Mouse (Mus musculus): ENCODE data around the gene Krt7. TPM values are rescaled to one million over a fixed set of nuclear protein-coding genes. Genes with fewer than 3 reads are reported as not detected.

The Krt7 gene
- total RNA-seq (2021): 1 to 10 TPM; 2.5 to 3.1 TPM
- polyA plus RNA-seq (2012; rRNA removed): 2.6 and 3.3 TPM in 2 replicates
- long read RNA-seq, full-length matches to known transcripts: 2 of 2 reads
- long read RNA-seq, partial matches to known transcripts: 0 of 2 reads
- long read RNA-seq, other reads (novel, unspliced or antisense): 0 of 2 reads

DNA sequence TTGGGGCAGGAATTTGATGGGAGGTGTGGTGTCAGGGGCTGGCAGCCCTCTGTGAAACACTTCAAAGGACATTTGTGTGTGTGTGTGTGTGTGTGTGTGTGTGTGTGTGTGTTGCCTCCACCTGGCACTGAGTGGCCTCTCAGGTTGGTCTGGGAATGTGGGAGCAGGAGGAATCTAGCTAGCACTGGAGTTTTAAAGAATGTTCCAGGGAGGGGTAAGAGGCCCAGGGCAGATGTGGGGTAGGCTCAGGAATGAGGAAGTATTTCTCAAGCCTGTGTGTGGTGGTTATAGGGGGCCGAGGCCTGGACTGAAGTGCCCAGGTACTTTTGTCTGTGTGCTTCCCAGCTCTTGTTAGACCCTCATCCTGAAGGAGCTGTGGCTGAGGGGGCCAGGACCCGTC lies at the start of gene Krt7:
Gene Krt7, plus strand, starts transcription at position 269 of the 400 bp plus-strand sequence.
- Histone ChIP-seq H3K36me3 (ENCODE audit: control insufficient read depth, insufficient read depth, low read length) (no peaks in the 10 kb centered on the region), H3K27ac (no peak within 1 kb of the TSS), H3K9ac (ENCODE audit: low read depth, low read length) (no peak within 1 kb of the TSS), H3K79me2 (replicated peaks; ENCODE audit: control insufficient read depth, insufficient read depth, low read length) (no peaks in the 10 kb centered on the region), H3K4me3 (no peak within 1 kb of the TSS), H3K27me3 (ENCODE audit: control insufficient read depth, insufficient read depth, low read length) (peaks cover 3% of the 10 kb centered on the region; the same call in 1 of the 2 replicates), H3K4me1 (ENCODE audit: control insufficient read depth, insufficient read depth, low read length) (no peaks in the 10 kb centered on the region)
- DNase-seq: no peak
- WGBS: 53% methylated on average over 2 of the region's 2 CpGs
- intact Hi-C loops (cut with DNase I): no loop called here
- TF ChIP-seq POLR2A (IDR thresholded peaks at IDR 0.05; ENCODE audit: insufficient read depth, low read depth, low read length) (no peak), CTCF (IDR thresholded peaks at IDR 0.05) (no peak), EP300 (IDR thresholded peaks at IDR 0.05; ENCODE audit: insufficient read depth, low read depth, low read length) (no peak)

DNA sequence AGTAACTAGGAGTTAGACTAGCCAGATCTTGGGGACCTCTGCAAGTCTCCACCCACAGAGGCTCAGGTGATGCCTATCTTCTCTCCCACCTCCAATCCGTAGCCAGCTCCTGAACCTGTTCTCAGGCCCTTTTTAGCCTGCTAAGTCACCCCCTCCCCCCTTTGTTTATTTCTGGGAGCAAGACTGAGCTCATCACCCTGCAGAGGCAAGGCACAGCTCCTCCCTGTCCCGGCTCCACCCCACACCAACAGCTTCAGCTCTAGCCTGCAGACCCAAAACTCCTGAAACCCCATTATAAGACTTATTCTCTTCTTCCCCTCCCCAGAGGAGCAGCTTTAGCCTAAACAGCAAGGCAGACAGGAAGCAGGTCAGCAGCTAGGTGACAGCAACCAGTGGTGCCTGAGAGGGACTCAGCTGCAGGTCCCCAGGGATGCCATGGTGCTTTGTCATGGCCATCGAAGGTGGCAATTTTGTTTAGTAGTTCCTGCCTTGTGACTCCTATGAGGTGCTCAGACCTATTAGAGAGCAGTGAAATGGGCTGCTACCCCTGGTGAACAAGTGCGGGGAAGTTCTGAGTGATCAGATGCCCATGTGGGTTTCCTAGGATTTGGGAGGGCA lies 48.3 kb upstream of the Krt7 start:
- no peaks in the 10 kb centered on the region for H3K79me2 ChIP-seq (replicated peaks; ENCODE audit: control insufficient read depth, insufficient read depth, low read length)
- H3K27ac ChIP-seq: no peak overlapping the region
- H3K27me3 ChIP-seq (ENCODE audit: control insufficient read depth, insufficient read depth, low read length): no peaks in the 10 kb centered on the region
- no peaks in the 10 kb centered on the region for H3K36me3 ChIP-seq (ENCODE audit: control insufficient read depth, insufficient read depth, low read length)
- H3K4me3 ChIP-seq: no peak overlapping the region
- H3K4me1 ChIP-seq (ENCODE audit: control insufficient read depth, insufficient read depth, low read length): no peaks in the 10 kb centered on the region; the same call in 1 of the 2 replicates
- WGBS: 74% methylated on average over 4 of the region's 4 CpGs
- no peak overlapping the region for H3K9ac ChIP-seq (ENCODE audit: low read depth, low read length)
- DNase-seq: no peak
- TF ChIP-seq CTCF (IDR thresholded peaks at IDR 0.05) (no peak), POLR2A (IDR thresholded peaks at IDR 0.05; ENCODE audit: insufficient read depth, low read depth, low read length) (no peak), EP300 (IDR thresholded peaks at IDR 0.05; ENCODE audit: insufficient read depth, low read depth, low read length) (no peak)
- intact Hi-C loops (cut with DNase I): no loop called here

- no peak for TF ChIP-seq EP300 (IDR thresholded peaks at IDR 0.05; ENCODE audit: insufficient read depth, low read depth, low read length)
- TF ChIP-seq CTCF (IDR thresholded peaks at IDR 0.05): no peak
- TF ChIP-seq POLR2A (IDR thresholded peaks at IDR 0.05; ENCODE audit: insufficient read depth, low read depth, low read length): no peak
- no peak overlapping the region for H3K4me3 ChIP-seq
- no peak overlapping the region for H3K9ac ChIP-seq (ENCODE audit: low read depth, low read length)
- H3K36me3 ChIP-seq (ENCODE audit: control insufficient read depth, insufficient read depth, low read length): no peaks in the 10 kb centered on the region
- no peak for DNase-seq
- WGBS: 82% methylated on average over 6 of the region's 6 CpGs
- no peak overlapping the region for H3K27ac ChIP-seq
- H3K4me1 ChIP-seq (ENCODE audit: control insufficient read depth, insufficient read depth, low read length): peaks cover 2% of the 10 kb centered on the region; the same call in 1 of the 2 replicates
- intact Hi-C loops (cut with DNase I): no loop called here
- H3K79me2 ChIP-seq (replicated peaks; ENCODE audit: control insufficient read depth, insufficient read depth, low read length): no peaks in the 10 kb centered on the region
- no peaks in the 10 kb centered on the region for H3K27me3 ChIP-seq (ENCODE audit: control insufficient read depth, insufficient read depth, low read length)
Observed at GRCm38 (mm10) chr15:101363933-101364332, 46.9 kb upstream of the Krt7 start.

DNA sequence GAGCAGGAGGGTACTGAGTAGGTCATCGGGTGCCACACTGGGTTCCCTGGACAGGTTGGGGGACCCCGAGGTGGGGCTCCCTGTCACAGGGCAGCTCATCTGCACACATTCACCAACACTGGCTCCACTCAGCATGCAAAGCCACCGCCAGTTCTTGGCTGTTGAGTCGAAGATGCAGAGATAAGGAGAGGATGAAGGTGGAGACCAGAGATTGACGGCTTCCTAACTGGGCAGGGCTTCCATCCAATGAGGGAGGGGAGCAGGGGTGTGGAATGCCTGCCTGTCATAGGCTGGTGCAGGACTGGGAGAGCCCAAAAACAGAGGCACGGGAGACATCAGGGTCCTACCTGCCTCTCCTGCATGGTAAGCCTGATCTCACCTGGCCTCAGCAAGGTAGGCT lies 46.4 kb upstream of the Krt7 start:
- Histone ChIP-seq H3K9ac (ENCODE audit: low read depth, low read length) (no peak overlapping the region), H3K79me2 (replicated peaks; ENCODE audit: control insufficient read depth, insufficient read depth, low read length) (no peaks in the 10 kb centered on the region), H3K36me3 (ENCODE audit: control insufficient read depth, insufficient read depth, low read length) (no peaks in the 10 kb centered on the region), H3K27ac (no peak overlapping the region), H3K4me3 (no peak overlapping the region), H3K4me1 (ENCODE audit: control insufficient read depth, insufficient read depth, low read length) (peaks cover 3% of the 10 kb centered on the region; the same call in 1 of the 2 replicates), H3K27me3 (ENCODE audit: control insufficient read depth, insufficient read depth, low read length) (no peaks in the 10 kb centered on the region)
- no peak for DNase-seq
- TF ChIP-seq POLR2A (IDR thresholded peaks at IDR 0.05; ENCODE audit: insufficient read depth, low read depth, low read length) (no peak), CTCF (IDR thresholded peaks at IDR 0.05) (no peak), EP300 (IDR thresholded peaks at IDR 0.05; ENCODE audit: insufficient read depth, low read depth, low read length) (no peak)
- WGBS: 60% methylated on average over 6 of the region's 6 CpGs
- intact Hi-C loops (cut with DNase I): no loop called here

- Histone ChIP-seq H3K36me3 (ENCODE audit: control insufficient read depth, insufficient read depth, low read length) (no peaks in the 10 kb centered on the region), H3K9ac (ENCODE audit: low read depth, low read length) (no peak overlapping the region), H3K27me3 (ENCODE audit: control insufficient read depth, insufficient read depth, low read length) (no peaks in the 10 kb centered on the region), H3K4me3 (no peak overlapping the region), H3K27ac (no peak overlapping the region), H3K79me2 (replicated peaks; ENCODE audit: control insufficient read depth, insufficient read depth, low read length) (no peaks in the 10 kb centered on the region), H3K4me1 (ENCODE audit: control insufficient read depth, insufficient read depth, low read length) (peaks cover 5% of the 10 kb centered on the region)
- intact Hi-C loops (cut with DNase I): no loop called here
- whole genome bisulfite sequencing: 61% methylated on average over 7 of the region's 7 CpGs
- TF ChIP-seq CTCF (IDR thresholded peaks at IDR 0.05) (no peak), POLR2A (IDR thresholded peaks at IDR 0.05; ENCODE audit: insufficient read depth, low read depth, low read length) (no peak), EP300 (IDR thresholded peaks at IDR 0.05; ENCODE audit: insufficient read depth, low read depth, low read length) (no peak)
- no peak for DNase-seq
Observed at GRCm38 (mm10) chr15:101364891-101365671, 45.8 kb upstream of the Krt7 start.

DNA sequence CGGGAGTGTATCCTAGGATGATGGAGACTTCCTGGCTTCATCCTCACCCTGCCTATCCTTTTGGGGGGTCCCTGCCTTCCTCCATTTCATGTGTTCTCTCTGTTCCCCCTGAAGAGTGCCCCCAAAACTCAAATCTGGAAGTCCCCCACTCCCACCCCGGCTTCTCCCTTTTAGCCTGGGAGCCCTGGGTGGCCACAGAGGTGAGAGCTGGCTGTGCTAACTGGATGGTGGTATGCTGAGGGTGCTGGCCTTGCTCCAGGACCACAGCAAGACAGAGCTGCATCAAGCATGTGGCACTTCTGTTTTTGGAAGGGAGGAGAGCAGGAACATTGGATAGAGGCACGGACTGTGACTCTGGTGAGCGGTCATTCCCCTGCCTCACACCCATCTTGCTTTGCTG lies 45.1 kb upstream of the Krt7 start:
- Histone ChIP-seq H3K27me3 (ENCODE audit: control insufficient read depth, insufficient read depth, low read length) (no peaks in the 10 kb centered on the region), H3K27ac (no peak overlapping the region), H3K36me3 (ENCODE audit: control insufficient read depth, insufficient read depth, low read length) (no peaks in the 10 kb centered on the region), H3K4me3 (no peak overlapping the region), H3K9ac (ENCODE audit: low read depth, low read length) (no peak overlapping the region), H3K4me1 (ENCODE audit: control insufficient read depth, insufficient read depth, low read length) (peaks cover 8% of the 10 kb centered on the region), H3K79me2 (replicated peaks; ENCODE audit: control insufficient read depth, insufficient read depth, low read length) (no peaks in the 10 kb centered on the region)
- no peak for DNase-seq
- intact Hi-C loops (cut with DNase I): no loop called here
- 64% methylated on average over 4 of the region's 4 CpGs for WGBS
- TF ChIP-seq EP300 (IDR thresholded peaks at IDR 0.05; ENCODE audit: insufficient read depth, low read depth, low read length) (no peak), CTCF (IDR thresholded peaks at IDR 0.05) (no peak), POLR2A (IDR thresholded peaks at IDR 0.05; ENCODE audit: insufficient read depth, low read depth, low read length) (no peak)
